Comparison of ENCODE assay signal across 9 mouse cellular contexts in genomic region chr2:75959850-75960365, GRCm38 (mm10). TPM values are rescaled to one million over a fixed set of nuclear protein-coding genes. Genes with fewer than 3 reads are reported as not detected.
DNase-seq lines count a peak whose midpoint lies in the region; ATAC-seq and TF ChIP-seq lines count a peak whose summit lies in the region.
"Had no signal": no experiment of that assay in that cellular context is flagged by ENCODE, and none has a peak within 500 bp of the region (broad histone marks: within the 10 kb centered on the region; RNA-seq: fewer than 3 reads in every experiment).

No protein-coding gene starts in this region.

- peak overlapping the region; percentile 25 for H3K4me2 ChIP-seq in lung, embryonic 16.5 days (ENCODE audit: low read depth, low read length)
- peak overlapping the region; percentile 36 for H3K4me2 ChIP-seq in heart, embryonic 16.5 days (ENCODE audit: low read depth, low read length)
- H3K4me2 ChIP-seq in liver, postnatal 0 days (ENCODE audit: low read depth, low read length) = no peak overlapping the region
- H3K4me2 ChIP-seq: liver, embryonic 15.5 days had no signal

- H3K27me3 ChIP-seq in lung, embryonic 16.5 days (ENCODE audit: control insufficient read depth, insufficient read depth, low read depth, low read length) = no peaks in the 10 kb centered on the region
- H3K27me3 ChIP-seq in heart, embryonic 16.5 days (ENCODE audit: control insufficient read depth, insufficient read depth, low read length) = no peaks in the 10 kb centered on the region
- H3K27me3 ChIP-seq in liver, postnatal 0 days (ENCODE audit: insufficient read depth, low read length) = no peaks in the 10 kb centered on the region

- no peaks in the 10 kb centered on the region for H3K9me3 ChIP-seq in lung, embryonic 16.5 days (ENCODE audit: control insufficient read depth, low read length)
- H3K9me3 ChIP-seq in heart, embryonic 16.5 days (replicated peaks; ENCODE audit: control insufficient read depth, low read length) = no peaks in the 10 kb centered on the region
- H3K9me3 ChIP-seq in liver, postnatal 0 days (ENCODE audit: low read length) = no peaks in the 10 kb centered on the region
- H3K9me3 ChIP-seq: liver, embryonic 15.5 days had no signal

- ATAC-seq in lung, embryonic 16.5 days (ENCODE audit: low read depth) = peak; percentile 80
- peak; percentile 43; the same call in 1 of the 2 replicates for ATAC-seq in heart, embryonic 16.5 days (replicated peaks; ENCODE audit: extremely low read depth, insufficient read depth, low FRiP score)
- no peak for ATAC-seq in liver, postnatal 0 days
- no peak for ATAC-seq in CD4-positive, CD25-positive, alpha-beta regulatory T cell, adult 4 months
- no peak for ATAC-seq in erythroblast, adult 5-6 weeks (replicated peaks; ENCODE audit: low FRiP score, poor library complexity, severe bottlenecking)

- peaks cover 27% of the 10 kb centered on the region for H3K4me1 ChIP-seq in lung, embryonic 16.5 days (replicated peaks; ENCODE audit: control insufficient read depth, insufficient read depth, low read length)
- H3K4me1 ChIP-seq in heart, embryonic 16.5 days (ENCODE audit: control insufficient read depth, insufficient read depth, low read length) = peaks cover 32% of the 10 kb centered on the region
- peaks cover 10% of the 10 kb centered on the region for H3K4me1 ChIP-seq in liver, postnatal 0 days (ENCODE audit: insufficient read depth)

- no peak overlapping the region for H3K4me3 ChIP-seq in lung, embryonic 16.5 days (ENCODE audit: low read length)
- no peak overlapping the region for H3K4me3 ChIP-seq in heart, embryonic 16.5 days (ENCODE audit: low read length)
- no peak overlapping the region for H3K4me3 ChIP-seq in liver, postnatal 0 days (ENCODE audit: low read depth, low read length)
- H3K4me3 ChIP-seq: liver, embryonic 15.5 days had no signal

- H3K36me3 ChIP-seq in lung, embryonic 16.5 days (ENCODE audit: control insufficient read depth, insufficient read depth, low read length) = no peaks in the 10 kb centered on the region
- no peaks in the 10 kb centered on the region for H3K36me3 ChIP-seq in heart, embryonic 16.5 days (ENCODE audit: control insufficient read depth, insufficient read depth)
- H3K36me3 ChIP-seq in liver, postnatal 0 days (replicated peaks; ENCODE audit: insufficient read depth, low read length) = no peaks in the 10 kb centered on the region
- H3K36me3 ChIP-seq: liver, embryonic 15.5 days had no signal

- peak overlapping the region; percentile 48 for H3K9ac ChIP-seq in lung, embryonic 16.5 days (ENCODE audit: low read length)
- H3K9ac ChIP-seq in heart, embryonic 16.5 days (ENCODE audit: low read length) = peak overlapping the region; percentile 26; the same call in 1 of the 2 replicates
- H3K9ac ChIP-seq in liver, postnatal 0 days (replicated peaks) = no peak overlapping the region
- H3K9ac ChIP-seq: liver, embryonic 15.5 days had no signal

- TF ChIP-seq EP300 in liver, postnatal 0 days (IDR thresholded peaks at IDR 0.05; ENCODE audit: low read depth) = no peak

- peak overlapping the region; percentile 84 for H3K27ac ChIP-seq in lung, embryonic 16.5 days (ENCODE audit: low read length)
- H3K27ac ChIP-seq in heart, embryonic 16.5 days (ENCODE audit: low read length) = peak overlapping the region; percentile 64
- peak overlapping the region; percentile 22; the same call in 1 of the 2 replicates for H3K27ac ChIP-seq in liver, postnatal 0 days (ENCODE audit: low read depth)
- H3K27ac ChIP-seq: liver, embryonic 15.5 days had no signal

- no peak for DNase-seq in lung, postnatal 25 days (ENCODE audit: low spot score)
- DNase-seq in embryo, embryonic 11 days = peak; percentile 72
- no peak for DNase-seq in liver, postnatal 0 days
- no peak for DNase-seq in frontal cortex, postnatal 10 days (ENCODE audit: low spot score in 2 of 2)

- WGBS in lung, embryonic 16.5 days = 14% methylated on average over 15 of the region's 15 CpGs
- 15% methylated on average over 15 of the region's 15 CpGs for WGBS in heart, embryonic 16.5 days
- 38% methylated on average over 15 of the region's 15 CpGs for WGBS in liver, postnatal 0 days (ENCODE audit: insufficient replicate concordance)

- TF ChIP-seq CTCF in liver, postnatal 0 days (IDR thresholded peaks at IDR 0.05; ENCODE audit: low read depth) = no peak

RNA-seq across cellular contexts. Expression of gene Ttc30a2, which starts 18.1 kb away (rescaled TPM):
- polyA plus RNA-seq in lung, embryonic 16.5 days (2015; fragmentation: Nextera tagmentation; extraction: Ambion mirVana) = 0.34 and 0.54 TPM in 2 replicates
- polyA plus RNA-seq in heart, embryonic 16.5 days (2015; fragmentation: Nextera tagmentation; extraction: Ambion mirVana) = 1.4 and 1.6 TPM in 2 replicates
- polyA plus RNA-seq in liver, postnatal 0 days (2015; fragmentation: Nextera tagmentation; extraction: Ambion mirVana) = 0.22 and 0.26 TPM in 2 replicates
- not detected for polyA plus RNA-seq in CD4-positive, CD25-positive, alpha-beta regulatory T cell, adult 4 months (2017; shearing (Covaris generic))
- total RNA-seq in erythroblast, adult 5-6 weeks (2015; ENCODE audit: low replicate concordance) = not detected in 2 replicates
- total RNA-seq in erythroblast, adult 5-6 weeks (2017; ENCODE audit: low replicate concordance) = 0.43 TPM in 1 of 2 replicates, not detected in the other

RNA-seq across cellular contexts. Expression of gene Ttc30b, which starts 21.5 kb away (rescaled TPM):
- 20.5 and 22.4 TPM in 2 replicates for polyA plus RNA-seq in lung, embryonic 16.5 days (2015; fragmentation: Nextera tagmentation; extraction: Ambion mirVana)
- 12.3 and 13.5 TPM in 2 replicates for polyA plus RNA-seq in heart, embryonic 16.5 days (2015; fragmentation: Nextera tagmentation; extraction: Ambion mirVana)
- polyA plus RNA-seq in liver, postnatal 0 days (2015; fragmentation: Nextera tagmentation; extraction: Ambion mirVana) = 1.5 and 1.6 TPM in 2 replicates
- polyA plus RNA-seq in CD4-positive, CD25-positive, alpha-beta regulatory T cell, adult 4 months (2017; shearing (Covaris generic)) = 1 to 10 TPM; 2.2 to 2.5 TPM
- 0.84 TPM in 1 of 2 replicates, not detected in the other for total RNA-seq in erythroblast, adult 5-6 weeks (2015; ENCODE audit: low replicate concordance)
- 0.84 TPM in 1 of 2 replicates, not detected in the other for total RNA-seq in erythroblast, adult 5-6 weeks (2017; ENCODE audit: low replicate concordance)

RNA-seq across cellular contexts. Expression of gene Ttc30a1, which starts 21.9 kb away (rescaled TPM):
- polyA plus RNA-seq in lung, embryonic 16.5 days (2015; fragmentation: Nextera tagmentation; extraction: Ambion mirVana) = 8.9 and 10.1 TPM in 2 replicates
- polyA plus RNA-seq in heart, embryonic 16.5 days (2015; fragmentation: Nextera tagmentation; extraction: Ambion mirVana) = 5.7 and 6.2 TPM in 2 replicates
- 1.0 and 1.1 TPM in 2 replicates for polyA plus RNA-seq in liver, postnatal 0 days (2015; fragmentation: Nextera tagmentation; extraction: Ambion mirVana)
- polyA plus RNA-seq in CD4-positive, CD25-positive, alpha-beta regulatory T cell, adult 4 months (2017; shearing (Covaris generic)) = 1 to 10 TPM in 1 of 2 experiments, under 1 TPM in 1; 0.90 to 1.7 TPM
- 0.42 TPM in 1 of 2 replicates, not detected in the other for total RNA-seq in erythroblast, adult 5-6 weeks (2015; ENCODE audit: low replicate concordance)
- total RNA-seq in erythroblast, adult 5-6 weeks (2017; ENCODE audit: low replicate concordance) = 0.17 and 1.7 TPM in 2 replicates

Comparison
In these comparisons a context has a peak if more than half of its experiments do, and no peak if none do; other contexts are left out.
1. ATAC-seq: peak in lung, embryonic 16.5 days (single experiment) and heart, embryonic 16.5 days (single experiment); none in liver, postnatal 0 days (single experiment), CD4-positive, CD25-positive, alpha-beta regulatory T cell, adult 4 months (single experiment) and erythroblast, adult 5-6 weeks (single experiment).
2. H3K27ac ChIP-seq: peak in every context shown above with its lines; median percentile 84 in lung, embryonic 16.5 days; 64 in heart, embryonic 16.5 days; 22 in liver, postnatal 0 days.